ENCODE assay signal across 10 mouse cellular contexts in the genomic region with DNA sequence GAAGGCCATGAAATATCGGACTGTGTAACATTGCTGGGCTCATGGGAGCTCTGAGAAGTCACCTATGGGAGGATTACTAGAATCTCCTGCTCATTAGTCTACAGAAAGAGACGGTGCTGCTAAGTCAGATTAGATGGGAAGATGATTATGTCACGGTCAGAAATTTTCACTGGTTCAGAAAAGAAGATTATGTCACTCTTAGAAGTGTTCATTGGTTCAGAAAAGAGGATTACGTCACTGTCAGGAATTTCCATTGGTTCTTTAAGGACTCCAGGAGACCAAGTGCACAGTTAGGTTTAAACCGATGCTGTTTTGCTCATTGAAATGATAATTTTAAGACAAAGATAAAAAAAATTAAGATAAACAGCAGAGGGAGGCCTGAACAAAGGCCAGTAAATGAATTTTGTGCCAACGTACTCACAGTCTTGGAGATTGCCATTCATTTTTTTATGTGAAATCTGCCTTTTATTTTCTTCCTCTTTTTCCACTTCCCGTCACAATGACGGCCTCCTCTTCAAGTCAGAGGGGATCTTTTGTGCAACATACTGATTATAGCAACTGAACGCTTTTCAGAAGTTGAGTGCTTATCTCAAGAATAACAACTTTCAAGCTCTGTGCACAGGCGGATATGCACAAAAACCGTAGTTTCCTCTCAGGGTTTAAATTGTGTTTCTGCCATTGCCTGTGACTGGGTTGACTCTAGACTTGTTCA.
DNase-seq lines count a peak whose midpoint lies in the region; ATAC-seq and TF ChIP-seq lines count a peak whose summit lies in the region.
"Had no signal": no experiment of that assay in that cellular context is flagged by ENCODE, and none has a peak within 500 bp of the region (broad histone marks: within the 10 kb centered on the region; RNA-seq: fewer than 3 reads in every experiment).

No protein-coding gene starts in this region.

- WGBS in spleen, adult 2 months, result 15% methylated on average over 11 of the region's 11 CpGs
- WGBS in liver, embryonic 15.5 days (ENCODE audit: insufficient replicate concordance), result 17% methylated on average over 11 of the region's 11 CpGs

- peaks cover 23% of the 10 kb centered on the region; the same call in 1 of the 2 replicates for H3K4me1 ChIP-seq in spleen, adult 2 months (ENCODE audit: control insufficient read depth, insufficient read depth, insufficient read length)
- peaks cover 16% of the 10 kb centered on the region; the same call in 1 of the 2 replicates for H3K4me1 ChIP-seq in liver, embryonic 15.5 days (replicated peaks)
- H3K4me1 ChIP-seq: neural tube, embryonic 15.5 days had no signal

- no peak overlapping the region for H3K9ac ChIP-seq in liver, embryonic 15.5 days
- H3K9ac ChIP-seq: neural tube, embryonic 15.5 days had no signal

- peak overlapping the region; percentile 14; the same call in 1 of the 2 replicates for H3K4me3 ChIP-seq in spleen, adult 2 months (ENCODE audit: extremely low read depth, insufficient read depth, insufficient read length)
- no peak overlapping the region for H3K4me3 ChIP-seq in liver, embryonic 15.5 days (replicated peaks)
- H3K4me3 ChIP-seq: neural tube, embryonic 15.5 days had no signal

- H3K4me2 ChIP-seq in liver, embryonic 15.5 days, result no peak overlapping the region
- H3K4me2 ChIP-seq: neural tube, embryonic 15.5 days had no signal

- peak; percentile 33; the same call in 1 of the 2 replicates for ATAC-seq in liver, embryonic 15.5 days (ENCODE audit: insufficient read depth)

- H3K27me3 ChIP-seq in spleen, adult 2 months (ENCODE audit: control insufficient read depth, insufficient read depth, low read length), result no peaks in the 10 kb centered on the region
- H3K27me3 ChIP-seq in liver, embryonic 15.5 days, result no peaks in the 10 kb centered on the region
- H3K27me3 ChIP-seq: neural tube, embryonic 15.5 days had no signal

- no peak for DNase-seq in spleen, adult 2 months (ENCODE audit: low read depth in 1 of 2, low spot score in 2 of 2)
- DNase-seq in spleen, adult 18-20 months, result no peak
- peak; percentile 60 for DNase-seq in brain, embryonic 18.5 days (ENCODE audit: low read depth, low spot score)
- DNase-seq in retina, postnatal 7 days (ENCODE audit: low read depth, low spot score), result peak; percentile 38
- no peak for DNase-seq in lung, postnatal 4 days
- DNase-seq in lung, adult 18-20 months, result no peak
- DNase-seq: cerebellum, postnatal 25 days; kidney, adult 18-20 months had no signal

- no peak for TF ChIP-seq CTCF in spleen, adult 2 months (IDR thresholded peaks at IDR 0.05; ENCODE audit: extremely low read depth, insufficient read depth, insufficient read length, insufficient replicate concordance)

- H3K36me3 ChIP-seq in spleen, adult 2 months (ENCODE audit: control insufficient read depth, insufficient read depth, low read length), result peaks cover 4% of the 10 kb centered on the region; the same call in 1 of the 2 replicates
- H3K36me3 ChIP-seq in liver, embryonic 15.5 days (replicated peaks), result no peaks in the 10 kb centered on the region
- H3K36me3 ChIP-seq: neural tube, embryonic 15.5 days had no signal

- peak overlapping the region; percentile 84 for H3K27ac ChIP-seq in spleen, adult 2 months (ENCODE audit: insufficient read depth, low read length)
- H3K27ac ChIP-seq in liver, embryonic 15.5 days (replicated peaks), result peak overlapping the region; percentile 56; the same call in 1 of the 2 replicates
- H3K27ac ChIP-seq: neural tube, embryonic 15.5 days had no signal

- no peaks in the 10 kb centered on the region for H3K9me3 ChIP-seq in liver, embryonic 15.5 days (replicated peaks)
- H3K9me3 ChIP-seq: neural tube, embryonic 15.5 days had no signal

- TF ChIP-seq POLR2A in spleen, adult 2 months (IDR thresholded peaks at IDR 0.05; ENCODE audit: low read depth, low read length), result no peak

Comparison
In these comparisons a context has a peak if more than half of its experiments do, and no peak if none do; other contexts are left out.
1. DNase-seq: peak in brain, embryonic 18.5 days (single experiment) and retina, postnatal 7 days (single experiment); none in spleen, adult 2 months (0 of 2), spleen, adult 18-20 months (0 of 2), lung, postnatal 4 days (0 of 2) and lung, adult 18-20 months (0 of 2).